Mouse (Mus musculus): Measurements from ENCODE around the gene Pthlh.

DNA sequence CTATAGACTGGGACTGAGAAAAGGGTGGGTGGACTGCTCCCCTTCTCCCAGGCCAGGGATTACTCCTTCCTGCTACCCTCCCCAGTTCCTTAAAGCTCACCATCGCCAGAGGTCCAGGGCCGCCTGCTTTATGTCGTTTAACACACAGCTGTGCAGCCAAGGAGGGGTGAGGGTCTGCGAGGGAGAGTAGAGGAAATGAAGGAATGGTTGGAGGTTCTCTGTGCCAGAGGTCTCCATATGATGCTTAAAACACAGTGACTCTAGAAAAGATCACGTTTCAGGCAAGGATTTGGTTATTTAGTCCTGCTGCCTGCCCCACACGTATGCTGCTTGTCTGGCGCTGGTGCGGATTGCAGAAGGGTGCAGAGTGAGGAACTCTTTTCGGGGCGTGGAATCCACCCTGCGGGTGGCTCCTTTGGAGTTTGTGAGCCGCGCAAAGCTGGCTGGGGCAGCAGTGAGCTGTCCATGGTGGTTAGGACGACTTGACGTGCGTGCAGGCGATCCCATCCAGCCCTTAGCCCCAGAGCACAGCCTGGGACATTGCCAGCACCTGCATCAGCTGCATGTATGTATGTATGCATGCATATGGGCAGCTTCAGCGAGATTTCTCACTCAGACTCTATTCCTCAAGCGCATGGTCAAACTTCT, 4.3 kb upstream of the Pthlh start:
- TF ChIP-seq CTCF (IDR thresholded peaks at IDR 0.05; ENCODE audit: low read depth, low read length): no peak
- no peak for TF ChIP-seq POLR2A (IDR thresholded peaks at IDR 0.05; ENCODE audit: extremely low read depth, insufficient read depth, low read length)

Measured in liver, adult 2 months (tissue).